19 mouse cellular contexts compared by ENCODE assay signal in genomic region chr8:90512594-90512993, GRCm38 (mm10).
DNase-seq lines count a peak whose midpoint lies in the region; ATAC-seq and TF ChIP-seq lines count a peak whose summit lies in the region.
"Had no signal": no experiment of that assay in that cellular context is flagged by ENCODE, and none has a peak within 500 bp of the region (broad histone marks: within the 10 kb centered on the region; RNA-seq: fewer than 3 reads in every experiment).

No protein-coding gene starts in this region.

- ATAC-seq in hindbrain, embryonic 11.5 days (ENCODE audit: low FRiP score) = no peak
- no peak for ATAC-seq in hindbrain, postnatal 0 days
- ATAC-seq in midbrain, embryonic 13.5 days = no peak
- no peak for ATAC-seq in hindbrain, embryonic 14.5 days (ENCODE audit: low FRiP score)
- ATAC-seq: intestine, postnatal 0 days had no signal

- H3K9me3 ChIP-seq in hindbrain, embryonic 11.5 days (ENCODE audit: control insufficient read depth, low read length) = no peaks in the 10 kb centered on the region
- H3K9me3 ChIP-seq in hindbrain, postnatal 0 days (ENCODE audit: low read length) = no peaks in the 10 kb centered on the region
- H3K9me3 ChIP-seq in midbrain, embryonic 13.5 days = no peaks in the 10 kb centered on the region
- no peaks in the 10 kb centered on the region for H3K9me3 ChIP-seq in midbrain, embryonic 10.5 days (replicated peaks)
- H3K9me3 ChIP-seq in hindbrain, embryonic 14.5 days (ENCODE audit: control insufficient read depth, low read length) = no peaks in the 10 kb centered on the region
- H3K9me3 ChIP-seq: embryonic facial prominence, embryonic 15.5 days; heart, embryonic 13.5 days had no signal

- DNase-seq in hindbrain, embryonic 11.5 days (ENCODE audit: low spot score) = no peak
- DNase-seq in hindbrain, postnatal 0 days (ENCODE audit: low spot score) = no peak
- DNase-seq in midbrain, embryonic 10.5 days (ENCODE audit: low spot score) = no peak
- DNase-seq in hindbrain, embryonic 14.5 days (ENCODE audit: low spot score) = no peak
- no peak for DNase-seq in urinary bladder, postnatal 14 days (ENCODE audit: low spot score)
- DNase-seq in urinary bladder, postnatal 4 days (ENCODE audit: low spot score in 2 of 2) = no peak
- DNase-seq: adrenal gland, adult 2 months; adrenal gland, postnatal 25 days; cerebellum, adult 2 months; embryo, embryonic 11 days; gastrocnemius, adult 2 months; gastrocnemius, postnatal 25 days; heart, postnatal 36 days had no signal

- H3K9ac ChIP-seq in hindbrain, embryonic 11.5 days (ENCODE audit: low read depth, low read length) = no peak overlapping the region
- H3K9ac ChIP-seq in hindbrain, postnatal 0 days (replicated peaks; ENCODE audit: low read length) = no peak overlapping the region
- H3K9ac ChIP-seq in midbrain, embryonic 13.5 days (replicated peaks) = no peak overlapping the region
- no peak overlapping the region for H3K9ac ChIP-seq in hindbrain, embryonic 14.5 days
- H3K9ac ChIP-seq: embryonic facial prominence, embryonic 15.5 days; heart, embryonic 13.5 days had no signal

- H3K36me3 ChIP-seq in hindbrain, embryonic 11.5 days (ENCODE audit: control insufficient read depth, insufficient read depth, low read length) = no peaks in the 10 kb centered on the region
- H3K36me3 ChIP-seq in hindbrain, postnatal 0 days (ENCODE audit: insufficient read depth, low read length) = no peaks in the 10 kb centered on the region
- no peaks in the 10 kb centered on the region for H3K36me3 ChIP-seq in midbrain, embryonic 13.5 days
- no peaks in the 10 kb centered on the region for H3K36me3 ChIP-seq in midbrain, embryonic 10.5 days
- H3K36me3 ChIP-seq in hindbrain, embryonic 14.5 days (replicated peaks; ENCODE audit: control insufficient read depth, insufficient read depth) = no peaks in the 10 kb centered on the region
- H3K36me3 ChIP-seq: embryonic facial prominence, embryonic 15.5 days; heart, embryonic 13.5 days had no signal

- no peak overlapping the region for H3K4me2 ChIP-seq in hindbrain, embryonic 11.5 days (replicated peaks; ENCODE audit: low read depth, low read length)
- no peak overlapping the region for H3K4me2 ChIP-seq in hindbrain, postnatal 0 days (ENCODE audit: low read depth, low read length)
- no peak overlapping the region for H3K4me2 ChIP-seq in midbrain, embryonic 13.5 days (replicated peaks)
- no peak overlapping the region for H3K4me2 ChIP-seq in hindbrain, embryonic 14.5 days (replicated peaks)
- H3K4me2 ChIP-seq: embryonic facial prominence, embryonic 15.5 days; heart, embryonic 13.5 days had no signal

- TF ChIP-seq CTCF in hindbrain, postnatal 0 days (IDR thresholded peaks at IDR 0.05; ENCODE audit: low read depth) = no peak

- no peaks in the 10 kb centered on the region for H3K27me3 ChIP-seq in hindbrain, embryonic 11.5 days (ENCODE audit: control insufficient read depth, insufficient read depth, low read length)
- no peaks in the 10 kb centered on the region for H3K27me3 ChIP-seq in hindbrain, postnatal 0 days (ENCODE audit: insufficient read depth, low read length)
- H3K27me3 ChIP-seq in midbrain, embryonic 13.5 days = no peaks in the 10 kb centered on the region
- no peaks in the 10 kb centered on the region for H3K27me3 ChIP-seq in midbrain, embryonic 10.5 days (ENCODE audit: low read depth, poor library complexity, severe bottlenecking)
- no peaks in the 10 kb centered on the region for H3K27me3 ChIP-seq in hindbrain, embryonic 14.5 days (ENCODE audit: control insufficient read depth, insufficient read depth, low read length)
- H3K27me3 ChIP-seq: CH12.LX; heart, embryonic 13.5 days had no signal

- H3K4me3 ChIP-seq in hindbrain, embryonic 11.5 days (ENCODE audit: low read depth, low read length) = no peak overlapping the region
- H3K4me3 ChIP-seq in hindbrain, postnatal 0 days (ENCODE audit: low read length) = no peak overlapping the region
- H3K4me3 ChIP-seq in midbrain, embryonic 13.5 days (replicated peaks) = no peak overlapping the region
- no peak overlapping the region for H3K4me3 ChIP-seq in midbrain, embryonic 10.5 days
- no peak overlapping the region for H3K4me3 ChIP-seq in hindbrain, embryonic 14.5 days (replicated peaks; ENCODE audit: low read length)
- H3K4me3 ChIP-seq: embryonic facial prominence, embryonic 15.5 days; erythroblast, embryonic 14.5 days; gastrocnemius, adult 2 months; heart, embryonic 13.5 days had no signal

- WGBS in hindbrain, embryonic 11.5 days = 43% methylated on average over 2 of the region's 2 CpGs
- 16% methylated on average over 2 of the region's 2 CpGs for WGBS in hindbrain, postnatal 0 days
- whole genome bisulfite sequencing in midbrain, embryonic 13.5 days = 42% methylated on average over 2 of the region's 2 CpGs
- 48% methylated on average over 2 of the region's 2 CpGs for WGBS in midbrain, embryonic 10.5 days
- WGBS in hindbrain, embryonic 14.5 days = 22% methylated on average over 2 of the region's 2 CpGs

- peak overlapping the region; percentile 37; the same call in 1 of the 2 replicates for H3K27ac ChIP-seq in hindbrain, embryonic 11.5 days (ENCODE audit: low read depth, low read length)
- H3K27ac ChIP-seq in hindbrain, postnatal 0 days = no peak overlapping the region
- peak overlapping the region; percentile 59; the same call in 1 of the 2 replicates for H3K27ac ChIP-seq in midbrain, embryonic 13.5 days
- H3K27ac ChIP-seq in midbrain, embryonic 10.5 days (replicated peaks) = no peak overlapping the region
- H3K27ac ChIP-seq in hindbrain, embryonic 14.5 days = peak overlapping the region; percentile 28; the same call in 1 of the 2 replicates
- H3K27ac ChIP-seq: embryonic facial prominence, embryonic 15.5 days; gastrocnemius, adult 2 months; heart, embryonic 13.5 days had no signal

- no peaks in the 10 kb centered on the region for H3K4me1 ChIP-seq in hindbrain, embryonic 11.5 days (replicated peaks; ENCODE audit: control insufficient read depth, insufficient read depth, low read length)
- H3K4me1 ChIP-seq in hindbrain, postnatal 0 days (ENCODE audit: insufficient read depth, low read length) = no peaks in the 10 kb centered on the region
- peaks cover 12% of the 10 kb centered on the region for H3K4me1 ChIP-seq in midbrain, embryonic 13.5 days (replicated peaks)
- H3K4me1 ChIP-seq in midbrain, embryonic 10.5 days = peaks cover 7% of the 10 kb centered on the region
- peaks cover 16% of the 10 kb centered on the region for H3K4me1 ChIP-seq in hindbrain, embryonic 14.5 days (replicated peaks; ENCODE audit: control insufficient read depth, insufficient read depth, low read length)
- H3K4me1 ChIP-seq: embryonic facial prominence, embryonic 15.5 days; heart, embryonic 13.5 days had no signal

Comparison
In these comparisons a context has a peak if more than half of its experiments do, and no peak if none do; other contexts are left out.
1. H3K27ac ChIP-seq: peak in hindbrain, embryonic 11.5 days (single experiment), midbrain, embryonic 13.5 days (single experiment) and hindbrain, embryonic 14.5 days (single experiment); none in hindbrain, postnatal 0 days (single experiment) and midbrain, embryonic 10.5 days (single experiment).